Mouse (Mus musculus) kidney, postnatal 36 days (tissue): ENCODE data around the gene Fxr2.
A peak's percentile ranks its signal among the peaks of the same experiment; 100 is the strongest.
"Not testable (repeated sequence)": the region's sequence is repeated elsewhere in the genome, so short reads cannot be mapped to it uniquely, and the experiment has no call there.

Experiments
- DNase-seq, 2 experiments: peaks; one replicate each; pipeline ENCODE4 v3.0.0; 2021 to 2022; ENCODE audit warnings: mixed read lengths in 2 of 2

The Fxr2 gene

GRCm38 (mm10) chr11:69613553-69614256 lies 19.1 kb upstream of the Fxr2 start:
- DNase-seq: peak; percentile 90 to 95

- DNase-seq: not testable (repeated sequence)
Observed at GRCm38 (mm10) chr11:69614257-69614588, 18.6 kb upstream of the Fxr2 start.

DNA sequence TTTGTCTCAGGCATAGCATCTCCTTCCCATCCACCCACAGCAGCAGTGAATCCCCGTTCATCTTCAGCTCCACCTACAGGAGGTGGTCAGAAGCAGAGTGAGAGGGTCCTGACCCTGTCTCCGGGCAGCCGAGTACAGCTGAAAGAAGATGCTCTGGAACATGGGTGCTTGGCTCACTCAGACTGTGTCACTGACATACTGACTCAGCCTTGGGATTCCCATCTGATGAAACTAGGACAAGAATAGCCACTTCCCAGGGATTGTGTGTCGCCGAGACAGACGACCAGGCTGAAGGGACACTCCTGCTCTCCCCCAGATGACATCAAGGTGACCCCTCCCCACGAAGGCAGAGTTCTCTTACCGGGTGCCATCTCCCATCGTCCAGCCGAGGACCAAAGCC lies 16.0 kb upstream of the Fxr2 start:
- no peak for DNase-seq

DNA sequence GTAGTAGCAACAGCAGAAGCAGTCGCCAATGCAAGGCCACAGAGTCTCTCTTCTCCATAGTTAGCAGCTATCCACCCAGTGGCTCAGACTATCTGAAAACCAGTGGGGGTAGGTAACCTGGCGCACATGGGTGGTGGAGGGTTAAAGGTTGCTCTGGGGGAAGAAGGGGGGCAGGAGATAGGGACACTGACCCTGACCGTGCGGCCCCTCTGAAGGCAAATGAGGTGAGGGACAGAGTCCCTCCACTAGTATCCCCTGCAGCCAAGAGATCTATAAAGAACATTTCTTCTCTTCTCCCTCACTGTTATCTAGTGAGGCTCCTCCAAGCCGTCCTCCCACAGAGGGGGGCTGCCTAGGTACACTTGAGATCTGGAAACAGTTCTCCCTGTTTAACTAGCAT lies 15.0 kb upstream of the Fxr2 start, which contains the start of gene Shbg:
TSS of gene Shbg (minus strand) at position 101 of the 400 bp plus-strand sequence.
- no peak for DNase-seq

DNA sequence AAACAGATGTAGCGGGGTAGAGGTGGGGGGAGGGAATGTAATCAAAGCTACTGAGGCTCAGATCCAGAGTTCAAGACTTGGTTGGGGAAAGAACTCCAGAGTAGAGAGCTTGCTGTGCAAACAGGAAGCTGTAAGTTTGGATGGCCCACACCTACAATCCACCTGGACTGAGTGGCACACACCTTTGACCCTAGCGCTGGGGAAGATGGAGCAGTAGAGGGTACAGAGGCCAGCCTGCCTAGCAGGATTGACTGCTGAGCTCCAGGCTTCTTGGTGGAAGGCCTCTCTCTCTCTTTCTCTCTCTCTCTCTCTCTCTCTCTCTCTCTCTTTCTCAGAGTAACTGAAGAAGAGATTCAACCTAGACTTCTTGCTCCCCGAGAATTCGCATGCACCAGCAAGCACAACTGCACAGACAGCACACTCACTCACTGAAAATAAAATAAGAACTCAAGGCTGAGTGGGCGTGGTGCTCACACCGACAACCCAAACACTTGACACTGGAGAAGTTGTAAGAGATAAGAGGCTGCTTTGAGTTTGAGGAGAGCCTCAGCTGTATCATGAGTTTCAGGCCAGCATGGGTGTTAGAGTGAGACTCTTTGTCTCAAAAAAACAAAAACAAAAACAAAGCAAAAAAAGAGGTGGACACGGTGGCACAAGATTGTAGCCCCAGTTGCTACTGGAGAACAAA lies 12.3 kb upstream of the Fxr2 start:
- DNase-seq: no peak

- peak; percentile 63 to 77 for DNase-seq
Observed at GRCm38 (mm10) chr11:69621571-69622268, 11.1 kb upstream of the Fxr2 start, which contains the start of gene Sat2. TSS of gene Sat2 (plus strand) at chr11:69622024.

- DNase-seq: peak in 1 of 2 experiments; percentile 41
Observed at GRCm38 (mm10) chr11:69622406-69622805, 10.4 kb upstream of the Fxr2 start.

DNA sequence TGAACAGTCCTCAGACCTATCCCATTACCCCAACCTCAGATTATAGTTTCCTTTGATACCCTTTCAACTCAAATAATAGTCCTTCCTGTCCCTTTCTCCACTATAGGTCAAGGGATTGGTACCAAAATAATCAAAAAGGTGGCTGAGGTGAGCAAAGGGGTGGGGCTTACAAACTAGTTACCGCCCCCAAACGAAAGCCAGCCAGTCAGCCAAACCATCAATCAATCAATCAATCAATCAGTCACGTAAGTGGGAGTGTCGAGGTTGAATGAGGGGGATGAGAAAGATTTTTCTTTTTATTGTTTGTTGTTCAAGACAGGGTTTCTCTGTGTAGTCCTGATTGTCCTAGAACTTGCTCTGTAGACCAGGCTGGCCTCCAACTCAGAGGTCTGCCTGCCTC lies 9.8 kb upstream of the Fxr2 start:
- DNase-seq: no peak

GRCm38 (mm10) chr11:69624339-69624738 lies 8.5 kb upstream of the Fxr2 start:
- not testable (repeated sequence) for DNase-seq

GRCm38 (mm10) chr11:69628286-69628685 lies 4.5 kb upstream of the Fxr2 start:
- DNase-seq: peak; percentile 81 to 91

GRCm38 (mm10) chr11:69629802-69630201 lies 3.0 kb upstream of the Fxr2 start:
- DNase-seq: peak; percentile 31 to 35

DNA sequence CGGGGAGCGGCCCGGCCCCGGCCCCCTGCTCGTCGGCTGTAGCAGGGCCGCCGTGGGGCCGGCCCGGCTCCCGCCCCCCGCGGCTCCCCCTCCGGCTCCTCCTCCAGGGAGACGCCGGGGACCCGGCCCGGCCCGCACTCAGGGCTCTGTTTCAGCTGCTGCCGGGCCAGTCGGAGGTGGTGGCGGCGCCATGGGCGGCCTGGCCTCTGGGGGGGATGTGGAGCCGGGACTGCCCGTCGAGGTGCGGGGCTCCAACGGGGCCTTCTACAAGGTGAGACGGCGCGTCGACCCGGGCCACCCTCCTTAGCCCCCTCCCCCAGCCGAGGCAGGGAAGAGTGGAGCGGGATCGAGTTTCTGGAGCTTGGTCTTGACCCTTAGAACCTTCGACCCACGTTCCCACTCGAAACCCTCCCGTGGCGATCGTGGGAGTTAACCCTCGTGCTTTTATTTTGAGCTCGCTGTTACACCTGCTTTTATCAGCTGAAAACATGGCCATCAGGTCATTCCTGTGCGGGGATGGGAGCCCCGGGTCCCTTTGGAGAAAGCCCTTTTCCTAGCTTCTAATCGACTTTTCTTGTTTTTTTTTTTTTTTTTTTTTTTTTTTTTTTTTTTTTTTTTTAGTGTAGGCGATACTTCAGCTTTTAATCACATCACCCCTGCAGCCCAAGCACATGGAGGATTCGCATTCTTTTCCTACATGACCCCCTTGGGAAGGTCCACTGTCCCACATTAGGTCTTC lies 507 bp downstream of the Fxr2 start:
- DNase-seq: peak; percentile 63 to 80

GRCm38 (mm10) chr11:69635471-69635870 lies 2.7 kb downstream of the Fxr2 start:
- DNase-seq: no peak

DNA sequence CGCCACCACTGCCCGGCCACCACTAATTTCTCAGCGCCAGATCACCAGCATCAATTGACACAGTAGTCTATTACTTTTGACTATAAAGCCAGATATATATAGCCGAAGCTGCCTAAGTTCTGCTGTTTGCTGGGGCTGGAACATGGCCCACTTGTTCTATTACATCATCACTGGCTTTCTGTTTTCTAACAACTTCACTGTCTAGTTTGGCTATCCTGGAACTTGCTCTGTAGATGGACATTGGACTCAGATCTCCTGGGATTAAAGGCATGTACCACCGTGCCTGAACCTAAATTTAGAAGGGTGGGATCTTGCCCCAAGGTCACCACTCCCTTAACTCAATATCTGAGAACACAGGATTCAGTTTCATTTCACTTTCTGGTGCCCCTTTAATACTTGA lies 13.1 kb downstream of the Fxr2 start:
- DNase-seq: no peak

- DNase-seq: no peak
Observed at GRCm38 (mm10) chr11:69653399-69653798, 20.6 kb downstream of the Fxr2 start.

GRCm38 (mm10) chr11:69654760-69655159 lies 22.0 kb downstream of the Fxr2 start:
- DNase-seq: no peak

DNA sequence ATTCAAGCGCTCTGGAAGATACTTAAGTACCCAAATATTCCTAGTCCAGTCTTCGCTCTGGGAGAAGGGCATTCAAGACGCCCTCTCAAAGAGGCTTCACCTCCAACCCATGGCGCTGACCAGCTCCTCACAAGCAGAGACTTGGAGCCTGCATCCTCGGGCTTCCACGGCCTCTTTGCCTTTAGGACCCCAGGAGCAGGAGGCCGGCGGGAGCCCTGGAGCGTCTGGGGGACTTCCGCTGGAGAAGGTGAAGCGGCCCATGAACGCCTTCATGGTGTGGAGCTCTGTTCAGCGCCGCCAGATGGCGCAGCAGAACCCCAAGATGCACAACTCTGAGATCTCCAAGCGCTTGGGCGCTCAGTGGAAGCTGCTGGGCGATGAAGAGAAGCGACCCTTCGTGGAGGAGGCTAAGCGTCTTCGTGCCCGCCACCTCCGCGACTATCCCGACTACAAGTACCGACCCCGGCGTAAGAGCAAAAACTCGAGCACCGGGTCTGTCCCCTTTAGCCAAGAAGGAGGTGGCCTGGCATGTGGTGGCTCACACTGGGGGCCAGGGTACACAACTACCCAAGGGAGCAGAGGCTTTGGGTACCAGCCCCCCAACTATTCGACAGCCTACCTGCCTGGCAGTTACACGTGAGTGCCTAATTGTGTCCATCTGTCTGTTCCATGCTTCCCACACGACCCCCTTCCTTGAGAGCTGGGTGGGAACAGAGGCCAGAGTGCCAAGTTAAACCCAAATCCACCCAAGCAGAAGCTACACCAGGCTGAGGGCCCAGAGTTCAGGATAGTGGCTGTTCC lies 22.7 kb downstream of the Fxr2 start, which contains the start of gene Sox15:
TSS of gene Sox15 (plus strand) at position 51 of the 801 bp plus-strand sequence.
- peak; percentile 68 to 87 for DNase-seq

DNA sequence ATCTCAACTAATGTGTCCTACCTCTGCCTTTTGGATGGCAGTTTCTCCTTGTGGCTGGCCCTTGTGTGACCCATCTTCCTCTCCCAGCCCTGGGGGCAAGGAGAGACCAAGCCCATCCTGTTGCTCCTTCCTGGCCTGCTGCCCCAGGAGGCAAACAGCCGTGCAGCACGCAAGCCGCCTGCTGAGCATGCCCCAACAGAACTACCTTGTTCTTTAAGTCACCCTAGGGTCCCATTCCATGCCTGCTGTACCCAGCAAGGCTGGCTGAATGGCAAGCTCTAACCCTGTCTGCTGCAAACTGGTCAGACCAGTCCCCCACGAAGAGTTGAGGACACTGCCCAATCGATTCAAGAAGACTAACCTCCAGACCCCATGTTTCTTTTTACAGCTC lies 23.3 kb downstream of the Fxr2 start:
- no peak for DNase-seq

GRCm38 (mm10) chr11:69656617-69657461 lies 24.0 kb downstream of the Fxr2 start:
- DNase-seq: peak in 1 of 2 experiments; percentile 68

DNA sequence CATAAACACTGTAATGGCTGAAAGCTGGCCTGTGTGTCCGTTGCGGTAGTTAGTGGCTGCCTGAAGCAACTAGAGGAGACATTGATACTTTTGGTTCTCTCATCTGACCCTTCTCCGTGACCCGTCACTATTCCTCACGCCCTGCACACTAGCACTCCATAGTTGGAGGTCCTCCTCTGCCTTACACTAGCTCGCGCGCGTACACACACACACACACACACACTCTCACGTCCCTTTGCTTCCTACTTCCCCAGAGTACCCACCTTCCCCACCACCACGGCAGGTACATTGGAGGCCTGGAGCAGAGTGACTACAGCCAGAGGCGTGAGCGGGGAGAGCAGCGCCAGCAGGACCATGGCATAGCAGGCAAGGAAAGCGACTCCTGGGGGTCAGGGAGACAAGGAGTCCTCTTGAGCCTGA lies 24.7 kb downstream of the Fxr2 start:
- no peak for DNase-seq
